Mouse (Mus musculus) cortical plate, adult 2 months (tissue): ENCODE data around the gene Atf7ip. TPM values are rescaled to one million over a fixed set of nuclear protein-coding genes. Genes with fewer than 3 reads are reported as not detected.
A peak's percentile ranks its signal among the peaks of the same experiment; 100 is the strongest.
"Not testable (repeated sequence)": the region's sequence is repeated elsewhere in the genome, so short reads cannot be mapped to it uniquely, and the experiment has no call there.

Experiments used
- H3K27ac ChIP-seq: fragments of 200-500 bp; 2 replicates; pipeline ENCODE4 v1.5.1; 2012; ENCODE audit warnings: low read length, control low read depth, inconsistent platforms; ENCODE audit not compliant: insufficient read depth
- H3K4me1 ChIP-seq: fragments of 200-500 bp; 2 replicates; pipeline ENCODE4 v1.6.1; 2011; ENCODE audit warnings: low read length; ENCODE audit not compliant: control insufficient read depth, insufficient read depth
- H3K4me3 ChIP-seq: fragments of 200-500 bp; 2 replicates; pipeline ENCODE4 v1.5.1; 2011; ENCODE audit warnings: mild to moderate bottlenecking, low read length, control low read depth; ENCODE audit not compliant: insufficient read depth
- CTCF ChIP-seq: fragments of 200-500 bp; IDR thresholded peaks from 2 replicates; pipeline ENCODE4 v1.5.1; 2011; ENCODE audit warnings: mild to moderate bottlenecking, control low read depth, low read length; ENCODE audit not compliant: insufficient read depth; ENCODE audit errors: extremely low read depth
- POLR2A ChIP-seq: fragments of 200-500 bp; IDR thresholded peaks from 2 replicates; pipeline ENCODE4 v1.6.1; 2011; ENCODE audit warnings: mild to moderate bottlenecking, low read length, control low read depth; ENCODE audit not compliant: insufficient read depth; ENCODE audit errors: extremely low read depth
- polyA plus RNA-seq: library from polyadenylated mRNA; depleted of rRNA; stranded (reverse); fragments of >200 nt; gene quantifications from 2 replicates; pipeline ENCODE4 v1.2.3, GENCODE M21; 2012; rRNA removed

The Atf7ip gene
- 39.5 and 47.4 TPM in 2 replicates for polyA plus RNA-seq

DNA sequence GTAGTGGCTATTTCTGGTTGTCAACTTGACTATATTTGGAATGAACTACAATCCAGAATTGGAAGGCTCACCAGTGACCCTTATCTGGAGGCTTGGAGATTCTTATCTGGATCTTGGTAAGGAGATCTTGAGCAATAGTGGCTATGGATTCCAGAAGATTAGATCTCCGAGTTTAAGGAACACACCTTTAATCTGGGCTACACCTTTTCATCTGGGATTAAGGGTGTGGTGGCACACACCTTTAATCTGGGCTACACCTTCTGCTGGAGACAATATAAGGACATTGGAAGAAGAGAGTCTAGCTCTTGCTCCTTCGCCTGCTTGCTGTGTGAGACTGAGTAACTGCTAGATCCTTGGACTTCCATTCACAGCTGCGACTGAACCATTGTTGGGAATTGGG lies at the start of gene Atf7ip:
Atf7ip (plus strand) TSS at position 301 of the 400 bp plus-strand sequence.
- not testable (repeated sequence) for H3K27ac ChIP-seq, H3K4me1 ChIP-seq, H3K4me3 ChIP-seq

DNA sequence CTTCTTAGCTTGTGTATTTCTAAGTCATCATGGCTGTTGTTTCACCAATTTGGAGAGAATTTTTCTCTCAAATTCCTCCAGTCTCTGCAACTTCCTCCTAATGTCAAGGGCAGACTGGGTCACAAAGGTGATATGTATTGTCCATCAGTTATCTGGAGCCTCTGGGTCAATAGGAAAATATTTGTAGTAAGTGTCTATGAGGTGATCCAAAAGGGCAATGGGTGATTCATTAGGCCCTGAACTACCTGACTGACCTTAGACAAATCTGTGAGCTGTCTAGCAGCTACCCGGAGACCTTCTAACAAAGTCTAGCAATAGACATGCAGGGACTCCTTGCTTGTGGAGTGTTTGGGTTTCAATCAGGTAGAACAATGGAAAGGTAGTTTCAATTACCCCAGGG lies 49.7 kb upstream of the Atf7ip start:
- no peak overlapping the region for H3K4me3 ChIP-seq
- no peak overlapping the region for H3K27ac ChIP-seq
- TF ChIP-seq POLR2A (no peak), CTCF (no peak)
- H3K4me1 ChIP-seq, result no peaks in the 10 kb centered on the region

- no peak overlapping the region for H3K4me3 ChIP-seq
- TF ChIP-seq CTCF, result no peak
- no peak for TF ChIP-seq POLR2A
- no peak overlapping the region for H3K27ac ChIP-seq
- no peaks in the 10 kb centered on the region for H3K4me1 ChIP-seq
Measured at GRCm38 (mm10) chr6:136459156-136459555, 46.8 kb upstream of the Atf7ip start.

DNA sequence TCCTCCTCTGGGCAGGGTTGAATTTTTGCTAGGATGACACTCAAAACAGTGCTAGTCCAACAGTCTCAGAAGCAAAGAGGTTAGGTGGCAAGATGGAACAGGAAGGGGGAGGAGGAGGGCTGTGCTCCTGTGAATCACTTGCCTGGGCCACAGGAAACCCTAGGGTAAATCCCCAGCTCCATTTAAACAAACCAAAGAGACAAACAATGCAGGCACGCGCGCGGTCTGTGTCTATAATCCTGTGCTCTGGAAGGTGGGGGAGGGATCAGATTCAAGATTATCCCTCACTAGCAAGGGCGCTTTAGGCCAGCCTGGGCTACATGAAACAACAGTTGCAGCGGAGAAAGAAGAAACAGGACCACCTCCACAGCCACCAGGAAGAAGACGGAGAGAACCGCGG lies 42.5 kb upstream of the Atf7ip start:
- no peaks in the 10 kb centered on the region for H3K4me1 ChIP-seq
- TF ChIP-seq POLR2A (no peak), CTCF (no peak)
- H3K4me3 ChIP-seq, result no peak overlapping the region
- H3K27ac ChIP-seq, result no peak overlapping the region

DNA sequence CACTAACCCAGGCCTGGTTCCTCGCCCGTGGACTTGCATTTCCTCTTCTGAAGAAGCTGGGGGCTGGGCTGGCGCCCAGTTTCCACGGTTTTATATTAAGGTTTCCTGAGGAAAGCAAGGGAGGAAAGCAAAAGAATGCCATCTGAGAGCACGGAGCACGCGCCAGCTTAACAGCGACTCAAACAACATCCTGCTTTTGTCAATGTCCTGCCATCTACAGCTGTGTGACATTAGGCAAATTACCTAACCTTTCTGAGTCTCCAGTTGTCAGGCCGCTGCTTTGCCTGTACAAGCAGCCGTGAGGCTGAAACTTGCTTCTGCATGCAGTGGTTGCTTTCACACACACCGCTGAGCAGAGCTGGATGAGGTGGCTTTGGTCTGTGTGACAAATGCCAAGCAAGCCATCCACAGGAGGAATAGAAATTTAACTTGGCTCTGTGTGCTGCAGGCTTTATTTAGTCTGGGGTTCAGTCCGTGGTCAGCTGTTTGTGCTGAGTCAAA lies 41.8 kb upstream of the Atf7ip start:
- Histone ChIP-seq H3K4me3 (no peak overlapping the region), H3K4me1 (peaks cover 2% of the 10 kb centered on the region; the same call in 1 of the 2 replicates), H3K27ac (no peak overlapping the region)
- TF ChIP-seq CTCF, result no peak
- TF ChIP-seq POLR2A, result no peak

DNA sequence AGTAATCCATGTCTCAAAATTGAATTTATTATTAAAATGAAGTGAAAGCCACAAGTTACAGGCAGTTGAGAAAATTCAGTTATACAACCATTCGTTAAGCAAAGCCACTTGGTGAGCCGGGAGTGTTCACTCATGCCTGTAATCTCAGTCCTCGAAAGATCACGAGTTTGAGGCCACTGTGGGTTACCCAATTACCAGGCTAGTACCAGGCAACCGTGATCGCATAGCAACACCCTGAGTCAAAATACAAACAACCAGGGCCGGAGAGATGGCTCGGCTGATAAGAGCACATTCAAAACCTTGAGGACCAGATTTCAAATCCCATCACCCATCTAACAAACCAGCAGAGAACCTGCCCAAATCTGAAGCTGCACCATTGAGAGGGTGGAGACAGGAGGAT lies 40.9 kb upstream of the Atf7ip start:
- H3K27ac ChIP-seq, result no peak overlapping the region
- H3K4me3 ChIP-seq, result no peak overlapping the region
- peaks cover 2% of the 10 kb centered on the region; the same call in 1 of the 2 replicates for H3K4me1 ChIP-seq
- no peak for TF ChIP-seq POLR2A
- TF ChIP-seq CTCF, result no peak

DNA sequence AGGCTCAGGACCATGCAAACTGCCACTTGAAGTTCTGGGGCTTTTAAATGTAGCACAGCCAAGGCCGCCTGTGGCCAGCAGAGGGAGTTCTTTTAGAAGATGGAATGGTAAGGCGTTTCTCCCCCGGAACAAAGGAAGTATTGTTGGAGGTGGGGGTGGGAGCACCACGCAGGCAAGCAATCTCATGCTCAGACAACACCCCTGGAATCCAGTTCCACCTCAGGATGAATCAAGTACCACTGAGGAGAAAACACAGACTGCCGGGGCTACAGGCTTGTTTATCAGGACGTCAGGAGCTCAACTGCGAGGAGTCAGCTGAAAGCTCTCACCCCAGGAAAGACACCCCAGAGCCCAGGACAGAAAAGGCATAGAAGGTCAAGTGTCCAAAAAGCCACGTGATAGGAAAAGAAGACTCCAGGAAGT lies 40.0 kb upstream of the Atf7ip start:
- Histone ChIP-seq H3K27ac (peak overlapping the region; percentile 8; the same call in 1 of the 2 replicates), H3K4me3 (no peak overlapping the region), H3K4me1 (peaks cover 2% of the 10 kb centered on the region; the same call in 1 of the 2 replicates)
- peak; percentile 63 for TF ChIP-seq CTCF
- no peak for TF ChIP-seq POLR2A

- TF ChIP-seq POLR2A (no peak), CTCF (peak; percentile 71)
Measured at GRCm38 (mm10) chr6:136466956-136467750, 38.8 kb upstream of the Atf7ip start.

DNA sequence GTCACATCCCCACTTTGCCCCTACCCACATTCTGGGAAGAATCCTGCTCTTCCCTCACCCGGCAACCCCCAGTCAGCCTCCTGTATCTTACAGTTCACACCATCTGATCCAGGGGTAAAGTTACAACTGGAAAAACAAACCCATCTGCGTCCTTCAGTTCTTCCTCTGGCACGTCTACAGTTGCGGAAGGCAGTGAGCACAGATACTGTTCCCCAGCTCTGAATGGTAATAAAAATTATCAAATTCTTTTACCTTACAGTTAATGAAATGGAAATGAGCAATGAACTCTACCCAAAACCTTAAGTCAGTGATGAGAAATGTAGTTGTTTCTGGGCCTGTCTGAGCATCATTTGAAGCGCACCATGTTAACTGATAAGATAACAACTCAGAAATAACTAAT lies 38.1 kb upstream of the Atf7ip start:
- Histone ChIP-seq H3K4me3 (no peak overlapping the region), H3K4me1 (peaks cover 2% of the 10 kb centered on the region; the same call in 1 of the 2 replicates), H3K27ac (peak overlapping the region; percentile 76)
- TF ChIP-seq POLR2A, result no peak
- no peak for TF ChIP-seq CTCF

More at GRCm38 (mm10) chr6:136466956-136467750, 38.8 kb upstream of the Atf7ip start:
- Histone ChIP-seq H3K4me1 (peaks cover 2% of the 10 kb centered on the region; the same call in 1 of the 2 replicates), H3K27ac (peak overlapping the region; percentile 76), H3K4me3 (no peak overlapping the region)

DNA sequence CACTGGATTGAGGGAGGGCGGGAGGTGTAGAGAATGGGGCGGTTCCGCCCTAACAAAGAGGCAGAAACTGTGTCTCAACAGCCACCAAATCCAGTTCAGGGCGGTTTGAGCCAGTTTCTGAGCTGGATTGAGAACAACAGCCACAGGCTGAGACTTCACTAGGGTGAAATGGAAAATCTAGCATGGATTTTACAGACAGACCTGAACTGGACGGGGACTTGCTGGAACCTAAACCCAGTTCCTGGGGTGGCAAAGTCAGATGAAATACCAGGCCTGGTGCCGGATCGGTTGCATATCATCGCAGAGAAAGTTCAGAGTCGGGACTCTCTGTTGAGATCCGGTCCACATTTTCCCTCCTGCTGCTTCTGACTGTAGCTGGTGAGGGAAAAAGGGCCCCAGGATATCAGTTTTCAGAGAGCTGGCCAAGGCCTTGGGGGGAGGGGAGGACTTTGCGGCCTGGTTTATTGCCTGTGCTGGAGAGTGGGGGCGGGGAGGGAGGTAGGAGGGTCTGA lies 37.5 kb upstream of the Atf7ip start:
- peaks cover 2% of the 10 kb centered on the region; the same call in 1 of the 2 replicates for H3K4me1 ChIP-seq
- no peak for TF ChIP-seq CTCF
- no peak for TF ChIP-seq POLR2A
- H3K27ac ChIP-seq, result peak overlapping the region; percentile 65; the same call in 1 of the 2 replicates
- H3K4me3 ChIP-seq, result no peak overlapping the region
